Mouse (Mus musculus) lung, postnatal 10 days (tissue): Measurements from ENCODE around the gene Gpr4.

Experiments
- DNase-seq: peaks from one replicate; pipeline ENCODE4 v3.0.0; 2021

Gene Gpr4

GRCm38 (mm10) chr7:19196676-19197075 is 15.7 kb upstream of the Gpr4 start:
- DNase-seq = peak; percentile 69

DNA sequence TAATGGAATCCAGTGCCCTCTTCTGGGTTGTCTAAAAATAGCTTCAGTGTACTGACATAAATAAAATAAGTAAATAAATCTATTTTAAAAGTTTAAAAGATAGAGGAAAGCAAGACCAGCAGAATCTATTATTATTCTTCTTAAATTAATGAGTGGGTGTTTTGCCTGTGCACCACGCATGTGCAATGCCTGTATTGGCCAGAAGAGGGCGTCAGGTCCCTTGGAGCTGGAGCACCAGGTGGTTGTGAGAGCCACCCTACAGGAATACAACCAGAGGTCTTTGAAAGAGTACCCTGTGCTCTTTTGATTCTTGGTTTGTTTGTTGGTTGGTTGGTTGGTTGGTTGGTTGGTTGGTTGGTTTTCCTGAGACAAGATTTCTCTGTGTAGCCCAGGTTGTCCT is 14.4 kb upstream of the Gpr4 start:
- DNase-seq = peak; percentile 53

GRCm38 (mm10) chr7:19201660-19202059 is 10.7 kb upstream of the Gpr4 start:
- no peak for DNase-seq

DNA sequence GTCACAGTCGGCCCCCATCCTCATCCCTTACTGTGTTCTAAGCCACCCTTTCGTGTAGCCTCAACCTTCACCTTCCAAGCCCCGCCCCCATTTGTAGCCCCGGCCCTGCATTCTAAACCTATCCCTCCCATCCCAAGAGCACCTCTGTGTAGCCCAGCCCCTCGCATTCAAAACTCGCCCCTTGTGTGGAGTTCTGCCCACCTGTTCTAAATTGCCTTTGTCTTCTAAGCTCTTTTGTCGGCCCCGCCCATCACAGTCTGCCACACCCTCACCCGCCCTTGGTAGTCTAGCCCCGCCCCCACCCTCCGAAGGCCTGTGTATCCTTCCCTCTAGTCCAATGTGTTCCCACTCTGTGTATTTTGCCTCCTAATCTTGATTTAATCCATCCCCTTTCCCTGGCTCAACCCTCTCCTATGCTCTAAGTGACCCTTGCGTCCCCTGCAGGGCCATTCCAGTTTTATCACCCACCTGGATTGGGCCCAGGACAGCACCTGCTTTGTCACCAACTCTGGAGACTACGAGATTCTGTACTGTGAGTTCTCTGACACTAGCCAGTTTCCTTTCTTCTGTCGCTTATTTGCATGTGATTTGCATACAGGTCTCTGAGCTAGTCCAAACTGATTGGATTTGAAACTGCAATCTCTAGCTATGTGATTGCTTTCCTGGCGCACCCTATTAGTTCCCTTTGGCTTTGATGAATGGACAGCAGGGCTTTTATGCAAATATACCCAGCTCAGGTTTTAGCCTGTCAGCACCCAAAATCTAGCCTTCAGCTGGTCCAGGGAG is 10.1 kb upstream of the Gpr4 start:
- no peak for DNase-seq

- no peak for DNase-seq
These were observed 4.0 kb upstream of the Gpr4 start for GRCm38 (mm10) chr7:19208201-19208910.

DNA sequence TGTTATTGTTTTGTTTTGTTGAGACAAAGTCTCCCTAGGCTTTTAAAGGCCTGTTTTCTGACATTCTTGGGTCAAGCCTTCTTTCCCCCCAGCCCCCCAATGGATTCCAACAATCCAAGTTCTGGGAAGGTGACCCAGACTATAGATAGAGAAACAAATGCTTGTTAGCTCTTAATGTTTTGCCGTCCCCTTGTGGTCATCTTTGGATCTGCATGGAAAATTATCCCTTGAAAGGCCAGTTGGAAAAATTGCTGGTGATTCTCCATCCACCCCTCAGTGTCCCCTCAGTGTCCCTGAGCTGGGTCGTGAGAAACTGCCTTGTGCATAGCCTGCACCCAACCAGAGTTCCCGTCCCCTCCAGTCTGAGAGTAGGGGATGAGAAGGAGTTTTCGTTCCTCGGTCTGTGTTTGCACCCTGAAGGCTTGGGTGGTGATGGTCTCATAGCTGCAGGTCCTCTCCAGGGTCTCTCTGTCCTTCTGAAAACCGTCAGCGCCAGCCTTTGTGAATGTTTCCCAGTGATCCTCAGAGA is 3.3 kb upstream of the Gpr4 start:
- peak; percentile 78 for DNase-seq

- no peak for DNase-seq
These were observed 2.8 kb upstream of the Gpr4 start for GRCm38 (mm10) chr7:19209494-19209893.

DNA sequence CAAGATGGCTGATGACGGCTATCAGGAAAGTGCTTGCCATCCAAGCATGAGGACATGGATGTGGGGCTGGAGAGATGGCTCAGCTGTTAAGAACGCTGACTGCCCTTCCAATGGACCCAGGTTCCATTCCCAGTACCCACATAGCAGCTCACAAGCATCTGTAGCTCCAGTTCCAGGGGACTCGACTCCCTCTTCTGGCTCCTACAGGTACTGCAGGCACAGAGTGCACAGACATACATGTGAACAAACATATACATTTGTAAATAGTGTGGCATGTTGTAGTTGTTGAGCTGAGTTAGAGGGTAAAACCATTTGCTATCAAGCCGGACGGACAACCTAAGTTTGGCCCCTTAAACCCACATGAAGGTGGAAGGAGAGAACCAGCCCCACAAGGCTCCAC is 2.3 kb upstream of the Gpr4 start:
- no peak for DNase-seq

DNA sequence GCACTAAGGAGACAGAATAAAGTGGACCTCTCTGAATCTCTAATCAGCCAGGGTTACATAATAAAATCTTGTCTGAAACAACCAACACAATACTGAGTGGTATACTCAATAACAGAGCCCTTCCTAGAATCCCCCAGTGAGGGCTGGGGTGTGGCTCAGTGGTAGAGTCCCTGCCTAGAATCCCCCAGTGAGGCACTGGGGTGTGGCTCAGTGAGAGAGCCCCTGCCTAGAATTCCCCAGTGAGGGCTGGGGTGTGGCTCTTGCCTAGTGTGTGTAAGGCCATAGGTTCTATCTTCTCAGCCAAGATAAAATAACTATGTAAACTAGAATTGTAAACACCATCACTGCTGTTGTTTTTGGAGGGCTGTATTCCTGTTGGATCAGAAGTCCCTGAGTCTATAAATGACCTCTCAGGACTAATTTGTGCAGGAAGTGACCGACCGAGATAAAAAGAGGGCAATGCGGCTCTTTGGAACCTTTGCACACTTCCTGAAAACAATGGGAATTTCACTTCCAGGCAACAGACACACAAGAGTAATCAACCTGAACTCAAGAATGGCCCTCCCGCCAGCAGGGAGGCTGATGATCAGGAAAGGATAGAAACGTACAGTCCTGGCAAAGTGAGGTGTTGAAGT is 1.2 kb upstream of the Gpr4 start:
- DNase-seq = no peak

DNA sequence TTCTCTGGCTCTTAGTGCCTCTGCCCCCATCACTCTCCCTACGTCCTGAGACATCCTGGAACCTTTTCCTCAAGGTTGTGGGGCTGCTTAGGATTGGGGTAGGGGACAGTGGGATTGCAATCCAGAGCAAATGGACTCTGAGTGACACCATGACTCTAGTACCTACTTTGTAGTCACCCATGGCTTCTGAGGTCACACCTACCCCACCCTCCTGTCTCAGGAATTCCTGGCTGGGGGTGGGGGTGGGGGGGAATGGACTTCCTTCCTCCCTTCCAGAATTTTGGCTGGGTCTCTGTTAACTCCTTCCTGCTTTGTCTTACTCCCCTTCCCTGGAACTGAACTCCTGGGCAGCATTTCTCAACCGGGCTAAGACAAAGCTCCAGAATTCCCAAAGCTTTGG is 1.0 kb downstream of the Gpr4 start:
- DNase-seq = no peak

- DNase-seq = no peak
These were observed 2.0 kb downstream of the Gpr4 start for GRCm38 (mm10) chr7:19214369-19214768.

DNA sequence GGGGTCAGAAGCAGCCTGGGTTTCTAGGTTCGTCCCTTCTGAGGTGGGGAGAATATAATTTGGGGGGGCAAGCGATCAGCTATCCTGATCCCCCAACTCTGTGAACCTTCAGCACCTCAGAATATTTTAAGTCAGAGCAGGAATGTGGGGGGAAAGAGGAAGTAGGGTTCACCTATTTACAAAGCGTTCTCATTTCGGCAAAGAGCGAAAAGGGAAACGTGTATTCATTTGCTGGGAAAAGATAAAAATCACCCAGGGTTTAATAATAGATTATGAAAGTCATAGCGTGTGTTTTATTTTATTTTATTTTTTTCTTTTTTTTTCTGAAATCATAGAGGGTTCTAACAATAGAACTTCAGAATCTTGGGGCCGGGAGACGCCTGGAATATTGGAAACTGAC is 2.6 kb downstream of the Gpr4 start:
- DNase-seq = no peak

DNA sequence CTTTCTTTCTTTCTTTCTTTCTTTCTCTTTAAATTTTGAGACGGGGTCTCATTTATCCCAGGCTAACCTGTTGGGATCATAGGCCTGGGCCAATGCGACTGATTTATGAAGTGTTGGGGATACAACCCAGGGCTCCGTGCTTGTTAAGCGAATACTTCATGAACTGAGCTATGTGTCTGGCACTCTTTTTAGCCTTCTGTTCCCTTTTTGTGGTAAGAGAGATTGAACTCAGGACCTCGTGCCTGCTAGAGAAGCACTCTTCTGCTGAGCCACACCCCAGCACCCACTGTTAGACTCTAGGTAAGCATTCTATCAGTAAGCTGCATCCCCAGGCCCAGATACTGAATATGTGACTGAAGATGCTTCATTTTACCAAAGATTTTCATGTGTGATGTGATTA is 5.2 kb downstream of the Gpr4 start:
- peak; percentile 46 for DNase-seq

DNA sequence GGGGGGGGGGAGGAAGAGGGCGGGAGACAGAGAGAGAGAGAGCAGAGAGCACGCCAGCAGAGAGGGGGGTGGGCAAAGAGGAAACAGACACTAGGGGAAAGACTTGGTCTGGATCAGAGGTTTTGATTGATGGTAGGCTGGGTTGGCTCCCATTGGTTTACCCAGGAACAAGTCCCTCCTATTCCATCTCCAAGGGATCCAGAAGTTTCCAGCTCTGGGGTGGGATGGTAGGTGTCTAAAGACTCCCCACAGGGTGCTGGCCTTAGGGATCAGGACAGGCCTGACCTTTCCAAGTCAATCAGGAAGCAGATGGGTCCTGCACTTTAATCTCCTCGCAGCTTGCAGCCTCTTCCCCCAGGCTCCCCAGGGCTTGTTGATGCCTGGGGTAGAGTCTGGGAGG is 5.6 kb downstream of the Gpr4 start:
- peak; percentile 53 for DNase-seq

- no peak for DNase-seq
These were observed 7.7 kb downstream of the Gpr4 start for GRCm38 (mm10) chr7:19220061-19220460.

GRCm38 (mm10) chr7:19222189-19222588 is 9.9 kb downstream of the Gpr4 start:
- no peak for DNase-seq

DNA sequence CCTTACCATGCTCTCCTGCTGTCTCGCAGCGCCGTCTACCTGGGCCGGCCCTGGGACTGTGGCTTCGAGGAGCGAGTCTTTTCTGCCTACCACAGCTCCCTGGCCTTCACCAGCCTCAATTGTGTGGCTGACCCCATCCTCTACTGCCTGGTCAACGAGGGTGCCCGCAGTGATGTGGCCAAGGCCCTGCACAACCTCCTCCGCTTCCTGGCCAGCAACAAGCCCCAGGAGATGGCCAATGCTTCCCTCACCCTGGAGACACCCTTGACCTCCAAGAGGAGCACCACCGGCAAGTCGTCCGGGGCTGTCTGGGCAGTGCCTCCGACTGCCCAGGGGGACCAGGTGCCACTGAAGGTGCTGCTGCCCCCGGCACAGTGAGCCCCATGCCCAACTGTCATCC is 10.5 kb downstream of the Gpr4 start:
- no peak for DNase-seq

DNA sequence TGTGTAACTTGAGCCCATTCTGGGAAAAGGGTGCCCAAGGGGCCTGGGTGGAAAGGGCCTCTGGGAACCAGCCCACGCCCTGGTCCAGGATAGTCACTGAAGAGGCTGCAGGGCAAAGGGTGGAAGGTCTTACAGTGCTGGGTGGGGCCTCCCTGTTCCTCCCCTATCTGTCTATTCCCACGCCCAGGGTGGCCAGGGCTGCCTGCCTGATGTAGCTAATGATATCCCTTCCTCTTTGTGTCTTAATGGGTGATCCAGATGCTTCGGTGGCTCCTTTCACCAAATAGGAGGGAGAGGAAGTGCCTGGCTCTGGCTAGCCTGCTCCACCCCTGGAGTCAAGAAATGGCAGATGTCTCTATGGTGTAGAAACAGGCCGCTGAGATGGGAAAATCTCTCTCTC is 12.6 kb downstream of the Gpr4 start:
- DNase-seq = no peak

- DNase-seq = peak; percentile 64
These were observed 14.8 kb downstream of the Gpr4 start for GRCm38 (mm10) chr7:19226817-19227797.

DNA sequence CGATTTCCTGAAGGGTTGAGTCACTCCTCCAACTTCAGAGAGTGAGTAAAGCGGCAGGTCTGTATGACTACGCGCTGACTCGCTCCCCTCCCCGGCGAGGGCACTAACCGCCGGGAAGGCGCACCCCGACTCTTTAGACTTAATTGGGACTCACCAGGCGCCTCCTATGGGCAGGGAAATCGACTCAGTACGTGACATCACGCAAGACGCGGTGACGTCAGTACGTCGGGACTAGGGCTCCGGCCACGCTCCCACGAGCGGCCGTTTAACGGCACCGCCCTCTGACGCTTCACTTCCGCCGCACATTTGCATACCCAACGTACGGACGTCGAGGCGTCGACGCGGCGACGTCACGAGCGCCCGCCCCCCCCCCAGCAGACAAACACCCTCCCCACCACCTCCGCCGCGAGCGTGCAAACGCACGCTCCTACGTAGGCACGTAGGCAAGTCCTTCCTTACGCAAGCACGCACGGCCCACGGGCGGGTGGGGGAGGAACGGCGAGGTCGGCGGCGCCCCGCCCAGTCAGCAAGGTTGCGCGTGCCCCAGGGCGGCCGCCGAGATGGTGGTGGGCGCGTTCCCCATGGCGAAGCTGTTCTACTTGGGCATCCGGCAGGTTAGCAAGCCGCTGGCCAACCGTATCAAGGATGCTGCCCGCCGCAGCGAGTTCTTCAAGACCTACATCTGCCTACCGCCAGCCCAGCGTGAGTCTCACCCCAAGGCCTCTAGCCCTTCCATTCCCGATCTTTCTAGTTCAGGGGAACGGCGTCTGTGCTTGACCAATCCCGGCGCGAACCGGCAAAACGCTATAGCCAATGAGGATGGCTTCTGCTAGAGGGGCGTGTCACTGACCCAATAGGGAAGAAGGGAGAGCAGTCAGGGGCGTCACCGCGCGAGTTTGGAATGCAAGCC is 15.8 kb downstream of the Gpr4 start, which contains the start of gene Opa3:
Opa3 (plus strand) TSS at position 452 of the 910 bp plus-strand sequence.
- peak; percentile 100 for DNase-seq

- DNase-seq = no peak
These were observed 16.4 kb downstream of the Gpr4 start for GRCm38 (mm10) chr7:19228793-19229148.
